Mouse (Mus musculus) forebrain, embryonic 13.5 days (tissue): ENCODE results near the gene Cabcoco1. TPM values are rescaled to one million over a fixed set of nuclear protein-coding genes. Genes with fewer than 3 reads are reported as not detected.
A peak's percentile ranks its signal among the peaks of the same experiment; 100 is the strongest.

Experiments
- ATAC-seq: fragments of 200-750 bp; cut with Nextera tagmentation; 2 replicates; pipeline ENCODE4 v1.8.0; 2017
- H3K27ac ChIP-seq: fragments of 300-500 bp; sonication (generic); 2 replicates; pipeline ENCODE4 v1.5.1; 2015; ENCODE audit warnings: inconsistent platforms, mild to moderate bottlenecking, moderate library complexity
- H3K27me3 ChIP-seq: fragments of 300-500 bp; sonication (generic); 2 replicates; pipeline ENCODE4 v1.6.1; 2015; ENCODE audit warnings: mild to moderate bottlenecking, inconsistent platforms
- H3K36me3 ChIP-seq: fragments of 300-500 bp; sonication (generic); 2 replicates; pipeline ENCODE4 v1.6.1; 2015; ENCODE audit warnings: mild to moderate bottlenecking, inconsistent platforms; ENCODE audit not compliant: poor library complexity, severe bottlenecking
- H3K4me1 ChIP-seq: fragments of 300-500 bp; sonication (generic); 2 replicates; pipeline ENCODE4 v1.6.1; 2015; ENCODE audit warnings: inconsistent platforms
- H3K4me2 ChIP-seq: fragments of 300-500 bp; sonication (generic); 2 replicates; pipeline ENCODE4 v1.6.1; 2015; ENCODE audit warnings: inconsistent platforms, mild to moderate bottlenecking, moderate library complexity
- H3K4me3 ChIP-seq: fragments of 300-500 bp; sonication (generic); 2 replicates; pipeline ENCODE4 v1.5.1; 2015; ENCODE audit warnings: mild to moderate bottlenecking, inconsistent platforms
- H3K9ac ChIP-seq: fragments of 300-500 bp; sonication (generic); 2 replicates; pipeline ENCODE4 v1.6.1; 2015; ENCODE audit warnings: mild to moderate bottlenecking, inconsistent platforms
- H3K9me3 ChIP-seq: fragments of 300-500 bp; sonication (generic); replicated peaks from 2 replicates; pipeline ENCODE4 v1.6.1; 2016; ENCODE audit warnings: inconsistent platforms
- WGBS: fragments of 180-500 bp; shearing (Covaris S2); methylation state at CpG from one replicate; pipeline ENCODE4 v1.1.7; 2015; 5-methylcytosine and 5-hydroxymethylcytosine counted together
- polyA plus RNA-seq: library from polyadenylated mRNA; unstranded; fragments of >200 nt; fragmentation: Nextera tagmentation; extraction: Ambion mirVana; gene quantifications from 2 replicates; pipeline ENCODE4 v1.2.1, GENCODE M21; 2015

Cabcoco1 gene
- polyA plus RNA-seq, 1 experiment from 2014 or later = 0.44 TPM

- no peak overlapping the region for H3K4me2 ChIP-seq
- no peaks in the 10 kb centered on the region for H3K4me1 ChIP-seq
- no peak overlapping the region for H3K9ac ChIP-seq
- no peak overlapping the region for H3K27ac ChIP-seq
- WGBS = 82% methylated on average over 7 of the region's 7 CpGs
- H3K9me3 ChIP-seq = no peaks in the 10 kb centered on the region
- peak; percentile 87; the same call in 1 of the 2 replicates for ATAC-seq
- H3K27me3 ChIP-seq = no peaks in the 10 kb centered on the region
- H3K4me3 ChIP-seq = no peak overlapping the region
- no peaks in the 10 kb centered on the region for H3K36me3 ChIP-seq
These were observed 121.2 kb downstream of the Cabcoco1 start for GRCm38 (mm10) chr10:68420393-68420920.

- no peak overlapping the region for H3K4me2 ChIP-seq
- no peak overlapping the region for H3K4me3 ChIP-seq
- no peaks in the 10 kb centered on the region for H3K36me3 ChIP-seq
- ATAC-seq = no peak
- H3K9me3 ChIP-seq = no peaks in the 10 kb centered on the region
- no peaks in the 10 kb centered on the region for H3K4me1 ChIP-seq
- H3K9ac ChIP-seq = no peak overlapping the region
- no peaks in the 10 kb centered on the region for H3K27me3 ChIP-seq
- WGBS = 74% methylated on average over 2 of the region's 2 CpGs
- H3K27ac ChIP-seq = no peak overlapping the region
These were observed 121.8 kb downstream of the Cabcoco1 start for GRCm38 (mm10) chr10:68419893-68420292.

GRCm38 (mm10) chr10:68417074-68417790, 124.5 kb downstream of the Cabcoco1 start:
- H3K36me3 ChIP-seq = no peaks in the 10 kb centered on the region
- ATAC-seq = no peak
- H3K4me1 ChIP-seq = no peaks in the 10 kb centered on the region
- H3K4me2 ChIP-seq = no peak overlapping the region
- H3K27me3 ChIP-seq = no peaks in the 10 kb centered on the region
- no peak overlapping the region for H3K9ac ChIP-seq
- H3K4me3 ChIP-seq = no peak overlapping the region
- 90% methylated on average over 13 of the region's 13 CpGs for WGBS
- no peaks in the 10 kb centered on the region for H3K9me3 ChIP-seq
- no peak overlapping the region for H3K27ac ChIP-seq

- Histone ChIP-seq H3K36me3 (no peaks in the 10 kb centered on the region), H3K4me2 (no peak overlapping the region), H3K27me3 (no peaks in the 10 kb centered on the region), H3K4me3 (no peak overlapping the region), H3K9me3 (no peaks in the 10 kb centered on the region; the same call in 1 of the 2 replicates), H3K27ac (no peak overlapping the region), H3K9ac (no peak overlapping the region), H3K4me1 (no peaks in the 10 kb centered on the region)
- WGBS = 84% methylated on average over 4 of the region's 4 CpGs
- ATAC-seq = no peak
These were observed 135.8 kb downstream of the Cabcoco1 start for GRCm38 (mm10) chr10:68405936-68406335.

- Histone ChIP-seq H3K9me3 (peaks cover 3% of the 10 kb centered on the region; the same call in 1 of the 2 replicates), H3K27me3 (no peaks in the 10 kb centered on the region), H3K27ac (no peak overlapping the region), H3K4me3 (no peak overlapping the region), H3K36me3 (no peaks in the 10 kb centered on the region), H3K9ac (no peak overlapping the region), H3K4me1 (peaks cover 5% of the 10 kb centered on the region; the same call in 1 of the 2 replicates), H3K4me2 (no peak overlapping the region)
- WGBS = 87% methylated on average over 8 of the region's 8 CpGs
- ATAC-seq = no peak
These were observed 144.9 kb downstream of the Cabcoco1 start for GRCm38 (mm10) chr10:68396786-68397185.

- Histone ChIP-seq H3K36me3 (no peaks in the 10 kb centered on the region), H3K9ac (no peak overlapping the region), H3K4me1 (peaks cover 5% of the 10 kb centered on the region; the same call in 1 of the 2 replicates), H3K9me3 (peaks cover 3% of the 10 kb centered on the region; the same call in 1 of the 2 replicates), H3K27ac (no peak overlapping the region), H3K27me3 (no peaks in the 10 kb centered on the region), H3K4me2 (no peak overlapping the region), H3K4me3 (no peak overlapping the region)
- WGBS = 31% methylated on average over 2 of the region's 2 CpGs
- no peak for ATAC-seq
These were observed 145.6 kb downstream of the Cabcoco1 start for GRCm38 (mm10) chr10:68396083-68396482.

- Histone ChIP-seq H3K27me3 (no peaks in the 10 kb centered on the region), H3K9me3 (no peaks in the 10 kb centered on the region), H3K4me2 (no peak overlapping the region), H3K9ac (no peak overlapping the region), H3K4me3 (no peak overlapping the region), H3K36me3 (no peaks in the 10 kb centered on the region), H3K4me1 (peaks cover 5% of the 10 kb centered on the region; the same call in 1 of the 2 replicates), H3K27ac (no peak overlapping the region)
- 86% methylated on average over 4 of the region's 4 CpGs for WGBS
- ATAC-seq = no peak
These were observed 150.1 kb downstream of the Cabcoco1 start for GRCm38 (mm10) chr10:68391640-68392039.

- Histone ChIP-seq H3K27ac (no peak overlapping the region), H3K4me3 (no peak overlapping the region), H3K4me1 (no peaks in the 10 kb centered on the region), H3K36me3 (no peaks in the 10 kb centered on the region), H3K27me3 (no peaks in the 10 kb centered on the region), H3K9ac (no peak overlapping the region), H3K4me2 (no peak overlapping the region), H3K9me3 (0 out of 2 replicates have a peak, but pooled peaks cover 5% of the 10 kb centered on the region)
- WGBS = 80% methylated on average over 4 of the region's 4 CpGs
- ATAC-seq = no peak
These were observed 152.9 kb downstream of the Cabcoco1 start for GRCm38 (mm10) chr10:68388802-68389201.

GRCm38 (mm10) chr10:68388138-68388537, 153.6 kb downstream of the Cabcoco1 start:
- Histone ChIP-seq H3K36me3 (no peaks in the 10 kb centered on the region), H3K27ac (no peak overlapping the region), H3K4me1 (no peaks in the 10 kb centered on the region), H3K27me3 (no peaks in the 10 kb centered on the region), H3K9me3 (0 out of 2 replicates have a peak, but pooled peaks cover 5% of the 10 kb centered on the region), H3K4me3 (no peak overlapping the region), H3K9ac (no peak overlapping the region), H3K4me2 (no peak overlapping the region)
- ATAC-seq = no peak
- 87% methylated on average over 7 of the region's 7 CpGs for WGBS

Other genes with a start within 250 kb of the Cabcoco1 start
- gene Tmem26, start 181.8 kb upstream of the Cabcoco1 start, polyA plus RNA-seq = 1.2 and 1.5 TPM in 2 replicates